Mouse (Mus musculus) MEL (cell line): ENCODE measurements around the gene Fgfr2. TPM values are rescaled to one million over a fixed set of nuclear protein-coding genes. Genes with fewer than 3 reads are reported as not detected.

Experiments used
- DNase-seq: peaks from one replicate; pipeline ENCODE4 v3.0.0; 2011; ENCODE audit warnings: low read depth, low spot score
- H3K27ac ChIP-seq: 2 replicates; pipeline ENCODE4 v1.5.1; 2012; ENCODE audit warnings: low read depth, mild to moderate bottlenecking, control low read depth, low read length, moderate library complexity; ENCODE audit not compliant: control insufficient read depth
- H3K27me3 ChIP-seq, 2 experiments: fragments of 150-350 bp in 1 of 2; sonication (generic) in 1 of 2; 2 replicates each; pipeline ENCODE4 v1.6.1; 2012; ENCODE audit warnings: low read length in 2 of 2, mild to moderate bottlenecking in 2 of 2, improper control_type of control experiment in 1 of 2, moderate library complexity in 1 of 2; ENCODE audit not compliant: insufficient read depth in 2 of 2, control insufficient read depth in 1 of 2
- H3K36me3 ChIP-seq, 2 experiments: 2 replicates each; pipeline ENCODE4 v1.6.1; 2012 to 2014; ENCODE audit warnings: low read length in 2 of 2, improper control_type of control experiment in 1 of 2, inconsistent platforms in 1 of 2, mild to moderate bottlenecking in 1 of 2; ENCODE audit not compliant: insufficient read depth in 2 of 2, control insufficient read depth in 1 of 2
- H3K4me1 ChIP-seq, 2 experiments: fragments of 150-350 bp in 1 of 2; sonication (generic) in 1 of 2; 2 replicates each; pipeline ENCODE4 v1.6.1; 2012; ENCODE audit warnings: low read length in 2 of 2, improper control_type of control experiment in 1 of 2, mild to moderate bottlenecking in 1 of 2; ENCODE audit not compliant: insufficient read depth in 2 of 2, control insufficient read depth in 1 of 2
- H3K4me3 ChIP-seq, 2 experiments: fragments of 150-350 bp in 1 of 2; sonication (generic) in 1 of 2; 2 replicates each; pipeline ENCODE4 v1.5.1; 2012; ENCODE audit warnings: low read depth in 2 of 2, low read length in 2 of 2, mild to moderate bottlenecking in 2 of 2, moderate library complexity in 2 of 2, control low read depth in 1 of 2, improper control_type of control experiment in 1 of 2; ENCODE audit not compliant: control insufficient read depth in 1 of 2, insufficient read depth in 1 of 2
- H3K79me2 ChIP-seq: 2 replicates; pipeline ENCODE4 v1.6.1; 2012; ENCODE audit warnings: mild to moderate bottlenecking, low read length, moderate library complexity; ENCODE audit not compliant: control insufficient read depth, poor library complexity, insufficient read depth
- H3K9ac ChIP-seq: 2 replicates; pipeline ENCODE4 v1.6.1; 2012; ENCODE audit warnings: low read depth, mild to moderate bottlenecking, control low read depth, low read length, moderate library complexity; ENCODE audit not compliant: control insufficient read depth, poor library complexity, severe bottlenecking
- H3K9me3 ChIP-seq: fragments of 150-350 bp; sonication (generic); replicated peaks from 2 replicates; pipeline ENCODE4 v1.6.1; 2012; ENCODE audit warnings: mild to moderate bottlenecking, low read length, improper control_type of control experiment, moderate library complexity; ENCODE audit not compliant: insufficient read depth
- BHLHE40 ChIP-seq: IDR thresholded peaks from 2 replicates; pipeline ENCODE4 v1.6.1; 2012; ENCODE audit warnings: low read depth, mild to moderate bottlenecking, inconsistent platforms, low read length, improper control_type of control experiment, borderline replicate concordance
- CHD2 ChIP-seq: IDR thresholded peaks from 2 replicates; pipeline ENCODE4 v1.6.1; 2011; ENCODE audit warnings: low read length, improper control_type of control experiment
- CTCF ChIP-seq, 3 experiments: IDR thresholded peaks in 2 of 3; conservative IDR thresholded peaks in 1 of 3; 2 replicates each; pipeline ENCODE4 v1.5.1; 2011 to 2012; ENCODE audit warnings: low read length in 3 of 3, low read depth in 2 of 3, mild to moderate bottlenecking in 2 of 3, improper control_type of control experiment in 1 of 3, inconsistent platforms in 1 of 3, mixed read lengths in 1 of 3, moderate library complexity in 1 of 3; ENCODE audit not compliant: control insufficient read depth in 1 of 3, insufficient read depth in 1 of 3, poor library complexity in 1 of 3, severe bottlenecking in 1 of 3
- E2F4 ChIP-seq: IDR thresholded peaks from 2 replicates; pipeline ENCODE4 v1.6.1; 2011; ENCODE audit warnings: low read depth, low read length, improper control_type of control experiment, borderline replicate concordance
- GATA1 ChIP-seq: IDR thresholded peaks from 2 replicates; pipeline ENCODE4 v1.6.1; 2011; ENCODE audit warnings: low read depth, low read length, improper control_type of control experiment
- JUND ChIP-seq: IDR thresholded peaks from 2 replicates; pipeline ENCODE4 v1.6.1; 2011; ENCODE audit warnings: low read depth, mild to moderate bottlenecking, improper control_type of control experiment, low read length
- MAFK ChIP-seq: IDR thresholded peaks from 2 replicates; pipeline ENCODE4 v1.6.1; 2011; ENCODE audit warnings: low read depth, mild to moderate bottlenecking, low read length, improper control_type of control experiment, borderline replicate concordance
- MAZ ChIP-seq: IDR thresholded peaks from 2 replicates; pipeline ENCODE4 v1.6.1; 2012; ENCODE audit warnings: low read depth, mild to moderate bottlenecking, inconsistent platforms, low read length, improper control_type of control experiment
- MEF2A ChIP-seq: IDR thresholded peaks from 2 replicates; pipeline ENCODE4 v1.6.1; 2014; ENCODE audit warnings: low read depth, mild to moderate bottlenecking, inconsistent platforms, low read length, improper control_type of control experiment; ENCODE audit not compliant: poor library complexity, insufficient replicate concordance, severe bottlenecking; ENCODE audit errors: extremely low read depth
- MYB ChIP-seq: IDR thresholded peaks from 2 replicates; pipeline ENCODE4 v1.6.1; 2011; ENCODE audit warnings: mild to moderate bottlenecking, low read depth, low read length, improper control_type of control experiment
- MYC ChIP-seq: IDR thresholded peaks from 2 replicates; pipeline ENCODE4 v1.6.1; 2011; ENCODE audit warnings: low read depth, mild to moderate bottlenecking, low read length, improper control_type of control experiment, moderate library complexity
- NRF1 ChIP-seq: IDR thresholded peaks from 2 replicates; pipeline ENCODE4 v1.6.1; 2014; ENCODE audit warnings: low read depth, mild to moderate bottlenecking, inconsistent platforms, low read length, improper control_type of control experiment, moderate library complexity; ENCODE audit not compliant: poor library complexity, insufficient read depth, severe bottlenecking
- POLR2A ChIP-seq, 2 experiments: IDR thresholded peaks; 2 replicates each; pipeline ENCODE4 v1.6.1; 2011 to 2012; ENCODE audit warnings: low read length in 2 of 2, mild to moderate bottlenecking in 2 of 2, control low read depth in 1 of 2, improper control_type of control experiment in 1 of 2, low read depth in 1 of 2, moderate library complexity in 1 of 2; ENCODE audit not compliant: control insufficient read depth in 1 of 2, insufficient read depth in 1 of 2, poor library complexity in 1 of 2
- RAD21 ChIP-seq: IDR thresholded peaks from 2 replicates; pipeline ENCODE4 v1.6.1; 2011; ENCODE audit warnings: mild to moderate bottlenecking, low read depth, low read length, improper control_type of control experiment
- RCOR1 ChIP-seq: IDR thresholded peaks from 2 replicates; pipeline ENCODE4 v1.6.1; 2012; ENCODE audit warnings: low read depth, mild to moderate bottlenecking, inconsistent platforms, low read length, improper control_type of control experiment
- SIN3A ChIP-seq: IDR thresholded peaks from 2 replicates; pipeline ENCODE4 v1.6.1; 2012; ENCODE audit warnings: low read length, improper control_type of control experiment, inconsistent platforms
- SMC3 ChIP-seq: IDR thresholded peaks from 2 replicates; pipeline ENCODE4 v1.6.1; 2011; ENCODE audit warnings: low read depth, low read length, improper control_type of control experiment
- TCF12 ChIP-seq: IDR thresholded peaks from 2 replicates; pipeline ENCODE4 v1.6.1; 2014; ENCODE audit warnings: low read depth, mild to moderate bottlenecking, inconsistent platforms, low read length, improper control_type of control experiment, moderate library complexity
- UBTF ChIP-seq: IDR thresholded peaks from 2 replicates; pipeline ENCODE4 v1.6.1; 2012; ENCODE audit warnings: low read depth, mild to moderate bottlenecking, inconsistent platforms, low read length, improper control_type of control experiment, moderate library complexity, borderline replicate concordance; ENCODE audit not compliant: insufficient read depth
- ZC3H11A ChIP-seq: IDR thresholded peaks from 2 replicates; pipeline ENCODE4 v1.6.1; 2012; ENCODE audit warnings: low read depth, mild to moderate bottlenecking, inconsistent platforms, low read length, improper control_type of control experiment
- polyA plus RNA-seq, 2 experiments: library from polyadenylated mRNA; stranded (reverse) in 1 of 2; unstranded in 1 of 2; fragments of >175 nt in 1 of 2; fragments of >200 nt in 1 of 2; gene quantifications; 2 replicates each; pipeline versions ENCODE4 v1.2.1 to v1.2.4; 2012; ENCODE audit warnings: low replicate concordance in 2 of 2, low read depth in 1 of 2; ENCODE audit not compliant: insufficient read length in 2 of 2, insufficient read depth in 1 of 2, missing spikeins in 1 of 2
- total RNA-seq: library from RNA; depleted of rRNA; stranded (reverse); fragments of 300-350 nt; gene quantifications from 2 replicates; pipeline ENCODE4 v1.2.3, GENCODE M21; 2012

Fgfr2 gene
- total and polyA plus RNA-seq, 3 experiments = not detected

- Histone ChIP-seq H3K9ac (no peak overlapping the region), H3K27ac (no peak overlapping the region), H3K36me3 (no peaks in the 10 kb centered on the region), H3K9me3 (no peaks in the 10 kb centered on the region), H3K4me1 (no peaks in the 10 kb centered on the region), H3K27me3 (no peaks in the 10 kb centered on the region)
- TF ChIP-seq MAZ (no peak), POLR2A (IDR thresholded peaks at IDR 0.05; ENCODE audit: control insufficient read depth in 1 of 2, insufficient read depth in 1 of 2, low read depth in 1 of 2, low read length in 2 of 2, poor library complexity in 1 of 2) (no peak), GATA1 (no peak), RAD21 (peak; percentile 32), SMC3 (peak; percentile 69), MYB (no peak), CTCF (IDR thresholded peaks at IDR 0.05 in 2 of 3, conservative IDR thresholded peaks at IDR 0.05 in 1 of 3; ENCODE audit: control insufficient read depth in 1 of 3, insufficient read depth in 1 of 3, low read depth in 2 of 3, low read length in 3 of 3, poor library complexity in 1 of 3, severe bottlenecking in 1 of 3) (peak in 2 of 3 experiments; percentile 27 to 46; a peak in 3 of 6 replicates)
- TF ChIP-seq, all 39 proteins: peak for 3
- peak; percentile 6 for DNase-seq
- no peak overlapping the region for H3K4me3 ChIP-seq
- no peaks in the 10 kb centered on the region for H3K79me2 ChIP-seq
Observed at GRCm38 (mm10) chr7:130827431-130827830, 2295.7 kb downstream of the Fgfr2 start.

- no peak overlapping the region for H3K27ac ChIP-seq
- H3K27me3 ChIP-seq = no peaks in the 10 kb centered on the region
- H3K36me3 ChIP-seq = no peaks in the 10 kb centered on the region
- H3K4me3 ChIP-seq = no peak overlapping the region
- H3K79me2 ChIP-seq = no peaks in the 10 kb centered on the region
- H3K4me1 ChIP-seq = no peaks in the 10 kb centered on the region
- no peak for DNase-seq
- no peak for TF ChIP-seq UBTF
- no peak for TF ChIP-seq E2F4
- TF ChIP-seq MAFK = no peak
- no peak for TF ChIP-seq SIN3A
- H3K9ac ChIP-seq = no peak overlapping the region
- H3K9me3 ChIP-seq = no peaks in the 10 kb centered on the region
Observed at GRCm38 (mm10) chr7:130826343-130826742, 2296.8 kb downstream of the Fgfr2 start.

- Histone ChIP-seq H3K36me3 (no peaks in the 10 kb centered on the region), H3K27me3 (no peaks in the 10 kb centered on the region), H3K9ac (no peak overlapping the region), H3K79me2 (no peaks in the 10 kb centered on the region), H3K4me3 (no peak overlapping the region), H3K9me3 (no peaks in the 10 kb centered on the region), H3K27ac (no peak overlapping the region), H3K4me1 (no peaks in the 10 kb centered on the region)
- TF ChIP-seq ZC3H11A (no peak), NRF1 (no peak), RCOR1 (no peak), CHD2 (no peak), E2F4 (no peak), MYC (no peak), GATA1 (no peak), MEF2A (no peak), TCF12 (no peak), JUND (no peak), POLR2A (IDR thresholded peaks at IDR 0.05; ENCODE audit: control insufficient read depth in 1 of 2, insufficient read depth in 1 of 2, low read depth in 1 of 2, low read length in 2 of 2, poor library complexity in 1 of 2) (no peak), BHLHE40 (no peak)
- no peak for DNase-seq
Observed at GRCm38 (mm10) chr7:130823992-130824391, 2299.2 kb downstream of the Fgfr2 start.
